Mouse (Mus musculus): ENCODE data around the gene A730071L15Rik.
A peak's percentile ranks its signal among the peaks of the same experiment; 100 is the strongest.

Gene A730071L15Rik

DNA sequence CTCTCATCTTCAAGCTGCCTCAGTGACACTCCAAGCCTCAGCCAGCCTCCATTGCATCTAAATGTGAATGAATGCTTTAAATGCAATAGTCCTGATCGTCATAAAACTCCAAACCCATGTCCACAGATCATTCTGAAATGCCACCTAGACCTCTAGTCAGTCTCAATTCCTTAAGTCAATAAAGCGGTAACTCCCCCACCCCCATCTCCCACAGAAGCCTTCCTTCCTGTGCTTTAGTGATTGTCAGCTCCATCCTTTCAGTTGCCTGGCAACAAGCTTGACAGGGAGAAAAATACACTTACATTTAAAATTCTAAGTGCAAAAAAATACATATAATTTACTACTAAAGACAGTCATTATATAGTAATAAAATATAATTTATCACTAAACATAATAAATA is 16.6 kb upstream of the A730071L15Rik start:
- no peak for DNase-seq (ENCODE audit: low spot score in 2 of 2)

DNA sequence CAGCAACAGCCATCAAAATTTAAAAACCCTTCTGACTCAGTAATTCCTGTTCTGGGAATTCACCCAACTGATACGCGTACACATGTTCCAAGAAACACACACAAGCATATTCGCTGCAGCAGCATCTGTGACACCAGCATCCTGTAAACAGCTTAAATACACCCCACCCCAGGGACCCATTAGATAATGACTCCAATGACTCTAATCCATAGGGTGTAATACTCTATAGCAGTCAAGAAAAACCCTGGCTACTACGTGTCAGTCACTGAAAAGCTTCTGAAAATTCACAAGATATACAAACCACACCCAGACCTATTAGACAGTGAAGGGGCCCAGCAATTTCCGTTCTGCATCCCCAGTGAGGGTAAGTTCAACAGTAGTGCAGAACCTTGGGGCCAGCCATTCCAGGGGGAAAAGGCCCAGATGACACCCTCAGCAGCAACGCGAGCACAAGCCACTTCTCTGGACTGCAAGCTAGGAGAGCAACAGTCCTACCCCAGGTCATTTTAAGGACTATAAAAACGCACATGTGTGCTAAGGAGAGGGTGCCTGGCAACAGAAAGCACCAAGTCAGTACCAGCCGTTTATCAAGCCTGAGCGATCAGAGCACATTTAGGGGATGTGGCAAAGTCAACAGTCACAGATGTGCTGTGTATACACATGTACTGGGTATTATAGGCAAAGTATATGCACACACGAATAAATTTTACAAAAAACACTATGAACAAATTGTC is 15.5 kb upstream of the A730071L15Rik start:
- no peak for DNase-seq (ENCODE audit: low spot score in 2 of 2)

DNA sequence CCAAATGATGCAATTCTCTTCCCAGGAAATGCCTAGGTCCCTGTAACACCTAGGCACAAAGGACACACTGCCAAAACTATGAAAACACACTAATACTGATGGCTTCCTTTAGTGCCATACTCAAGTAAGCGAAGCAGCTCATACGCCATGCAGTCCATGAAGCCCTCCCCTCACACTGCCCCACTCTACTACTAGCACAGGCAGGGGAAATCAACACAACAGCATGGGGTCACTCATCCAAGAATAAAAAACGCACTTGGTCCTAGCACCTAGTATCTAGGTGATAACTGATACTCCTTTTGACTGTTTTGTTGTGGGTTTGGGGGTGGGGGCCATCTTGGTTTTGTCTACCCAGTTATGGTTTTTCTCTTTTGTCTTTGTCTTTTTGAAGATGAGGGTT is 12.4 kb upstream of the A730071L15Rik start:
- DNase-seq (ENCODE audit: low spot score in 2 of 2) = no peak

DNA sequence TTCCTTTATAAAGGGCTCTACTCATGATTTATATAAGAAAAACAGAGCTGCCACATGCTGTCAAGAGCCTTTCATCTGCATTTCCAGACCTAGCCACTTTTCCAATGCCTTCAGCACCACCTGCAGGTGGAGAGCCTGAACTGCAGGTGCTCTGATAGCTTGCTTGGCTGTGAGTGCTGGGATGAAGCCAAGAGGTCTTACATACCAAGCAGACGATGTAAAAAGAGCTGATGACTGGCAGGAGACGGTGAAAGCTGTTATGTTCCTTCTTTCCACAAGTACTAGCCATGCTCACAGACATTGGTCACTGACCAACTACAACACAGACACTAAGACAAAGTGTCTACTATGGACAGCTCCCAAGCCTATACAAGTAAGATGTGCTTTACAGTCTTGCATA is 12.0 kb upstream of the A730071L15Rik start:
- peak; percentile 77 to 88 for DNase-seq (ENCODE audit: low spot score in 2 of 2)

DNA sequence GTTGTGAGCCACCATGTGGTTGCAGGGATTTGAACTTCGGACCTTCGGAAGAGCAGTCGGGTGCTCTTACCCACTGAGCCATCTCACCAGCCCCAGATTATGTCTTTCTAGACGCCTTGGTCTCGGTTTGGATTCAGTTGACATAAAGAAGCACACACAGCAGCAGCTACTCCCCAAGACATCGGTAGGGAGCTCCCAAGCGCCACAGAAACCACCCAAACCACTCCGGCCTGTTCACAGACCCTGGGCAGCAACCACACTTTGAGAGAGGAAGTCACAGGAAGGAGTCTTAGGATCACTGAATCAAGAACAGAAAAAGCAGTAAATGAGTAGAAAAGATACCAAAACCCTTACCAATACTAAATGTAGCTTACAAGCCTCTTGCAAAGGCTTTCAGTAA is 3.0 kb upstream of the A730071L15Rik start:
- DNase-seq (ENCODE audit: low spot score in 2 of 2) = no peak

DNA sequence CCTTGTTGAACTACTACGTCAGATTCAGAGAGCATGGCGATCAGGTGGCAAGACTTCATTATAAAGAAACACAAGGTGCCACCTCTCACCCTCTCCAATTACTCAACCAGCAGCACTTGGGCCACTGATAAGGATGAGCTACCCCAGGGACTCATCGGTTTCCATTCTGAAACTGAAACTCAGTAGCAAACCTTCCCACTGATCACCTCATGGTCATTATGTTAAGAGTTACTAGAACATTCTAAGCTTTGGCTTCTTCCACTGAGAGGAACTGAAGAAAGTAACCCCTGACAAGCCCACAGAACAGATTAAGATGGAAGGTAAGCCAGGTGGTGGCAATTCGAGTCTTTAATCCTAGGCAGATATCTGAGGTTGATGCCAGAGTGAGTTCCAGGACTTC is 1.4 kb upstream of the A730071L15Rik start:
- no peak for DNase-seq (ENCODE audit: low spot score in 2 of 2)

DNA sequence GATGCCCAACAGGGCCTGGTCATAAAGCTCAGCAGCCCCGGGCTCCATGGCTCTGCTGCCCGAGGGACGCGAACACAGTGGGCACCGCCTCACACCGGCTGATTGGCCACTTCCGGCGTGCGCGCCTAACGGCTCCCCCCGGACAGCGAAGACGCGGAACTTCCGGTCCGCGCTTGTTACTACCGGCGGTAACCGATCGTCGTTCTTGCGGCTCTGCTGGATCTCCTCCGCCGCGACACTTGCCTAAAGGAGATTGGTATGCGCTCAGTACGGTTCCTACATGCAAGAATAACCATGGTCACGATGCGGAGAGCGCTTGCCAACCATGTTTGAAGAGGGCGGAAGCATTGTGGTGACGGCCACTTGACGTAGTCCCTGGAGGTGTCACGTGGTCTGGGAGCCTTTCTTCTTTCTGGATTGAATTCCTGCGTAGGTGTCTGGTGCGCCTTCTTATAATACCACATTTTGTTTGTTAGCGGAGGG is 299 bp downstream of the A730071L15Rik start, which contains the start of gene Nudcd3:
Gene Nudcd3 (minus strand): TSS at position 329 of the 483 bp plus-strand sequence.
- peak; percentile 85 to 93 for DNase-seq (ENCODE audit: low spot score in 2 of 2)

DNA sequence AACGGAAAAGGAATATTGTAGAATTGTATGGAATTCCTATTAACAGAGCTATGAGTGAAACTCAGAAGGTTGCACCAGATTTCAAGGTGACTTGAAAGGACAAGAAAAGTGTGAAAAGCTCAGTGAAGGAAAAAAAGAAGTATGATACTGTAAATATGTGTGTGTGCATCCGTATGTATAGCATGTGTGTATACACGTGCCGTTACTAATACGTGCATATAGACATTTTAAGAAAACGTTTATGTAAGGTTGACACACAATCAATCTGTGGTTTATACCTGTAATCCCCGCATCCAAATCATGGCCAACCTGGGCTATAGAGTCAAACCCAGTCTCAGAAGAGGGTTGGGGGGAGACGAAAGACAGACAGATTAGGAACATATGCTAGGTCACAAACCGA is 741 bp downstream of the A730071L15Rik start:
- DNase-seq (ENCODE audit: low spot score in 2 of 2) = no peak

DNA sequence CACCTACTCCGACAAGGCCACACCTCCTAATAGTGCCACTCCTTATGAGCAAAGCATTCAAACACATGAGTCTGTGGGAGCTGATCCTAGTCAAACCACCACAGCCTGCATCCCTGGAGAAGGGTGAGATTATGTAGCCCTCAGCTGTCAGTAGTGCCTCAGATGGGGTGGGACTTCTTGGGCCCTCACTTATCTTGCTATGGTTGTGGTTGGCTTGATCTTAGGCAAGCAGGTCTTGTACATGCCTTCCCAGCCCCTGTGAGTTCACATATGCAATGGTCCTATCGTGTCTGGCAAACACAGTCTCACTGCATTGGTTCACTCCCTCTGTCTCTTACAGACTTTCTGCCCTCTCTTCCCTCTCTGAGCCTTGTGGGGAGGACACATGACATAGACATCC is 7.3 kb downstream of the A730071L15Rik start:
- DNase-seq (ENCODE audit: low spot score in 2 of 2) = no peak

DNA sequence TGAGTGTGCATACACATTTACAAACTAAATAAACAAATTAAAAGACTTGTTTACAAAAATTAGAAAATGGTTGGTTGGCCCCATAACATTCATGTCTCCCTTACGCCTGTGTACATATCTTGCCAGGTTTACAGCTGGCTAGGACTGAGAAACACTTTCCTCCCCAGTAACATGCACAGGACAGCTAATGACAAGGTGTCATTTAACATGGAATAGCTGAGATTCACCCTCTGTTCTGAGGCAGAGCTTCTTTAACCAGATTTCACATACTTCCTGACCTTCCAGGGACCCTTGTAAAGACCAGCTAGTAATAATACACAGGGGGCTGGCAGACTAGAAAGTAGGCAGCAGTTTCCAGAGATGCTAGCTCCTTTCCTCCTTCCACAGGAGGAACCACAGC is 8.3 kb downstream of the A730071L15Rik start:
- DNase-seq (ENCODE audit: low spot score in 2 of 2) = no peak

DNA sequence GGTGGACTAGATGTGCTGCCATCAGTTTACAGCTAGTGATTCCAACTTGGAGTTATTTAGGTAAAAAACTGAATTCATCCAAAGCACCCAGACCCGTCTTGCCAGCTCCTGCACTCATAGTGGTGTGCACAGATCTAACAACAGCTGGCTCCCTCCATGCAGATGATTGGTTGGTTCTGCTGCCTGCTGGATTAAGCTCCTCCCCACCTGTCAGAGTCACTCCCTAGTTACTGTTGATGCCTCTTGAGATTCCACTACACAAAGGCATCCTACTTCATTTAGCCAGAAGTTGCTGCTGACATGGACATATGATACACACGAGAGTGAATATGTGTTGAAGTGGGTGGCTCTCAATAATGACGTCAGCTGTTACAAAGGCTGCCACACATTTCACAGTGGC is 17.0 kb downstream of the A730071L15Rik start:
- DNase-seq (ENCODE audit: low spot score in 2 of 2) = no peak

DNA sequence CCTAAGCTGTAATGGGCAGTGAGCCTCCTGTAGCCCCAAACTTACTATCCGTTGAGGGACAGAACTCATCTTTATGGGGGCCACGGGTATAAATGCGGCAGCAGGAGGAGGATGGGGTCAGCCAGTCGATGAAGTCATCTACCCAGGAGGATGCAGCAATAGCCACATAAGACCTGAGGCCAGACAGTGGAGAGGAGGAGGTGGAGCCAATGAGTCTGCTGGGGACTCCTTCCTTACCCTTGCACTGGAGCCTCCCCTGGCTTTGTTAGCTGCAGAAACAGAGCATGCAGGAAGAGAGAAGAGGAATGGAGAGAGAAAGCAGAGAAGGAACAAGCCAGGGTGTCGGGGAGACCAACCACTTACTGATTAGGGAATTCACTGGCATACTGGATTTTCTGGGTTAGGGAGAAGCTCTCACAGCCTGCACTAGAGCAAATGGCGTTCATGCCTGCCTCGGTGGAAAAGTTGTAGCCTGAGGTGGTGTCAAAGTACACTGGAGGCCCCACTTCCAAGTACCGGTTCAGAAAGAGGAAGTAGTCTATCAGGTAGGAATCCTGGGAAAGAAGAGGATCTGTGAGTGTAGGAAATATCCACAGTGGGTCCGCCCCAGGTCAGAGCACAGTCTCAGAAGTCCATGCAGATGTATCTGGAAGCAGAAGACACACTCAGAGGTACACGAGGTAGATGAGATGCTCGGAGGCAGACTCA is 18.5 kb downstream of the A730071L15Rik start:
- DNase-seq (ENCODE audit: low spot score in 2 of 2) = no peak

DNA sequence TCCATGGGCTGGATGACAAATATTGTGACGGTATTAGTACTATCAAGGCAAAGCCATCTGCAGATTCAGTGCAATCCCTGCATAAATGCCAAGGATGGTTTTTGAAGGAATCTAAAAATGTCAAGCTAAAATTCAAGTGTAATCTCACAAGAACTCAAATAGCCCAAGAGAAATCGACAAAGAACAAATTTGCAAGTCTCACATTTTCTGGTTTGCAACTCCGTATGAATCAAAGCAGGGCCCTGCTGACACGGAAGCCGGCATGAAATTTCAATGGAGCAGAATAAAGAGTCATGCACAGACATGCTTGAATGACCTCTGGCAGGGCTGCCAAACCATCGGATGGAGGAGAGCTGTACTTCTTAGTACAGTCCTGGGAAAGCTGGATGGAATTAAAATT is 20.1 kb downstream of the A730071L15Rik start:
- no peak for DNase-seq (ENCODE audit: low spot score in 2 of 2)

DNA sequence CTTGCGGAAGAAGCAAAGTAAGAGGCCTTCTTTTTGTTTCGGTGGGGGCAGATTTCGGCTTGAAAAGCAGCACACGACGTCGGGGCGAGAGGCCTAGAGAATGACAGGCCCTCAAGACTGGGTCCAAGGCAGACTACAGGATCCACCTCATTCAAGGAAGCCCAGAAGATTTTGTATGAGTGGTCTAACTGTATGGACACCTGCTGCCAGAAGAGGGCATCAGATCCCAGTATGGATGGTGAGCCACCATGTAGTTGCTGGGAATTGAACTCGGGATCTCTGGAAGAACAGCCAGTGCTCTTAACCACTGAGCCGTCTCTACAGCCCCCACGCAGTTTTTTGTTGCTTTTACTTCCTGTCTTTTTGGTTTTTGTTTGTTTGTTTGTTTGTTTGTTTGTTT is 22.4 kb downstream of the A730071L15Rik start:
- no peak for DNase-seq (ENCODE audit: low spot score in 2 of 2)

DNA sequence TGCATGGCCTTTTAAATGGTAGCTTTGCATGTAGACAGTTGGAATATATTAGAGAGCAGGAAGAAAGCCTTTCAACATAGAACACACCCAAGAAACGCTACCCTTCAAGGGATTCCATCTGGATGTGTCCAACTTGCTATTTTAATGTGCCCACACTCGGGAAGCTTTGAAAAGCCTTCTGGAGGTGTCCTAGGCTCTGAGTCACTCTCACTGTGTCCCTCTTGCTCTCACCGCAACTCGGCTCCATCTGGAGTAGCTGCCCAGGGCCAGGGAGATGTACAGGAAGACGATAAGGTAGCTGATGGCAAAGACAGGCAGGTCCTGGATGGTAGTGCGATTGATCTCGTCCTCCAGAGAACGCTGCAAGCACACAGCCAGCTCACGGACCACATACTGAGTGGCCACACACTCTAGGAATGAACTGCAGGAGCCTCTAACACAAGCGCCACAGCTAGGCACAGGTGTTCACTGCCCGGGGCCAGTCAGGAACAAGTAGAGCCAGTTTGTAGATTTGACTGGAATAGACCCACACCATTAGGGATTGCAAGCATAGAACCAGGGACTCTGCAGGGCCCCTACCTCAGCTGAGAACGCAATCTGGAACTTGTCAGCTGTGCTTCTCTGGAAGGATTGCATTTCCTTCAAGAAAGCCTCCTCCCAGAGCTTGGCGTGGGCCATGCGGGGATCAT is 24.9 kb downstream of the A730071L15Rik start:
- no peak for DNase-seq (ENCODE audit: low spot score in 2 of 2)

DNA sequence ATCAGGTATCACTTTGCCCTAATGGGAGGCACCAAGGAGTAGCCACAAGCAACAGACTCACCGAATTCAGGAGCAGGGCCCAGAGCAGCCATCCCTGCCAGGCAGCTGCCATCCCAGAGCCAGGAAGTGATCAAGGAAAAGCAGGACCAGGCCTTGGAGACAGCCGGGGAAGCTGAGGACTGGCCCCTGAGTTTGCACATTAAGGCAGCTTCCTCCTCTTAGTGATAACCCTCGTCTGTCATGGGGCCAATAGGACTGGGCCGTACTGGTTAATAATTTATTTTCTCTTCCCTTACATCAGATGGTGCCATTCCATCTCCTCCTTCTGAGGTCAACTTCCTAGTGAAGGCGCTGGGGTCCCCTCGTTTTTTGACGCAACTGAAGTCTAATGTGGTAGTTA is 30.2 kb downstream of the A730071L15Rik start, which contains the start of gene Npc1l1:
Gene Npc1l1 (minus strand): TSS at position 132 of the 400 bp plus-strand sequence.
- no peak for DNase-seq (ENCODE audit: low spot score in 2 of 2)

DNA sequence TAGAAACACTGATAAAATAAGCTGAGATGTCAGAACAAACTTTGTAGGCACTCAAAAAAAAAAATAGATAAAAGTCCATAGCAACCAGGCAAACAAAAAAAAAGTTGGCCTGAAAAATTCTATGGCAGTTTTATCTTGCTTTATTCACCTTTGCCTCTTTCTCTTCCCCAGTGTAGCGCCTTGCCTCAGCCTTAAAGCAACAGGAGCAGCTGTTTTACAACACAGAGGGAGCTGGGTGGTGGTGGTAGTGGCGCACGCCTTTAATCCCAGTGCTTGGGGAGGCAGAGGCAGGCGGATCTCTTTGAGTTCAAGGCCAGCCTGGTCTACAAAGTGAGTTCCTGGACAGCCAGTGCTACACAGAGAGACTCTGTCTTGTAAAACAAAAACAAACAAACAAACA is 33.2 kb downstream of the A730071L15Rik start:
- no peak for DNase-seq (ENCODE audit: low spot score in 2 of 2)

DNA sequence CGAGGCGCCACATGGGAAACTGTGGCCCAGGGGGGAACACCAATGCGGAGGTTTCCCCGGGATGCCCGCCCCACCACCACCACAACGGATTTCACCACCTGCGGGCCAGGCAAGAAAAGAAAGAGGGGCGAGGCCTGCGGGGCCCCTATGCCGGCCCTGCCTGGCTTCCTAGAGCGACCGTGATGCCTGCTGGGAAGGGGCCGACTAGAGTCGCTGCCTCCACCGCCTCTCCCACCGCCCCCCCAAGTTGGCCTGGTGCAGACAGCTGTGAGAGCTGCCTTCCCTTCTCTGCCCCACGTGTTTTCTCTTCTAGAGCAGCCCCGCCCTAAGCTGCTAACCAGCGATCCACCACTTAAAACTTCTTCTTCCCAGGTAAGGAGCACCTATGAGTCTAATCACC is 44.9 kb downstream of the A730071L15Rik start:
- DNase-seq (ENCODE audit: low spot score in 2 of 2) = no peak

Measured in spleen, postnatal 4 days (tissue).